Mouse (Mus musculus): ENCODE results near the gene Vps51. TPM values are rescaled to one million over a fixed set of nuclear protein-coding genes. Genes with fewer than 3 reads are reported as not detected.

Vps51 gene
- total and polyA plus RNA-seq, 3 experiments: 57.1 to 64.4 (median 60.0) TPM

Small RNAs within 50 kb of the gene (microRNA-seq; reads per million reads assigned to microRNA genes)
- 0.88 to 2.5 reads per million in 2 experiments for gene Mir6988

Other genes with a start within 250 kb of the Vps51 start
- 10 to 100 TPM; 41.2 to 51.4 TPM for gene Frmd8, start 202.0 kb downstream of the Vps51 start, total RNA-seq (2021)
- gene Frmd8, start 202.0 kb downstream of the Vps51 start, polyA plus RNA-seq (2012; rRNA removed): 27.8 and 36.4 TPM in 2 replicates
- gene Slc25a45, start 199.4 kb downstream of the Vps51 start, total RNA-seq (2021): 10 to 100 TPM; 15.5 to 36.2 TPM
- gene Slc25a45, start 199.4 kb downstream of the Vps51 start, polyA plus RNA-seq (2012; rRNA removed): 42.4 and 44.6 TPM in 2 replicates
- 1 to 10 TPM; 1.0 to 1.1 TPM for gene Tigd3, start 183.1 kb downstream of the Vps51 start, total RNA-seq (2021)
- 0.48 and 0.53 TPM in 2 replicates for gene Tigd3, start 183.1 kb downstream of the Vps51 start, polyA plus RNA-seq (2012; rRNA removed)
- gene Dpf2, start 164.2 kb downstream of the Vps51 start, total RNA-seq (2021): 100 to 1,000 TPM in 1 of 2 experiments, 10 to 100 TPM in 1; 90.6 to 125 TPM
- gene Dpf2, start 164.2 kb downstream of the Vps51 start, polyA plus RNA-seq (2012; rRNA removed): 51.7 and 56.3 TPM in 2 replicates
- 1 to 10 TPM; 5.5 to 8.0 TPM for gene Cdc42ep2, start 152.4 kb downstream of the Vps51 start, total RNA-seq (2021)
- 5.6 and 5.9 TPM in 2 replicates for gene Cdc42ep2, start 152.4 kb downstream of the Vps51 start, polyA plus RNA-seq (2012; rRNA removed)
- gene Pola2, start 113.0 kb downstream of the Vps51 start, total RNA-seq (2021): 10 to 100 TPM; 15.9 to 20.4 TPM
- gene Pola2, start 113.0 kb downstream of the Vps51 start, polyA plus RNA-seq (2012; rRNA removed): 36.0 and 41.0 TPM in 2 replicates
- not detected for gene Slc22a20, start 91.1 kb downstream of the Vps51 start, total RNA-seq (2021)
- gene Slc22a20, start 91.1 kb downstream of the Vps51 start, polyA plus RNA-seq (2012; rRNA removed): not detected in 2 replicates
- gene Capn1, start 61.3 kb downstream of the Vps51 start, total RNA-seq (2021): 10 to 100 TPM; 34.9 to 42.1 TPM
- 34.8 and 37.9 TPM in 2 replicates for gene Capn1, start 61.3 kb downstream of the Vps51 start, polyA plus RNA-seq (2012; rRNA removed)
- 10 to 100 TPM; 54.1 to 71.3 TPM for gene Syvn1, start 30.7 kb downstream of the Vps51 start, total RNA-seq (2021)
- 87.3 and 114 TPM in 2 replicates for gene Syvn1, start 30.7 kb downstream of the Vps51 start, polyA plus RNA-seq (2012; rRNA removed)
- gene Mrpl49, start 19.4 kb downstream of the Vps51 start, total RNA-seq (2021): 10 to 100 TPM; 64.8 to 67.5 TPM
- gene Mrpl49, start 19.4 kb downstream of the Vps51 start, polyA plus RNA-seq (2012; rRNA removed): 15.8 and 17.0 TPM in 2 replicates
- gene Fau, start 19.4 kb downstream of the Vps51 start, total RNA-seq (2021): 1,000 to 10,000 TPM; 1,141 to 1,229 TPM
- gene Fau, start 19.4 kb downstream of the Vps51 start, polyA plus RNA-seq (2012; rRNA removed): 984 and 1,350 TPM in 2 replicates
- 10 to 100 TPM; 24.7 to 37.5 TPM for gene Znhit2, start 16.0 kb downstream of the Vps51 start, total RNA-seq (2021)
- 134 and 152 TPM in 2 replicates for gene Znhit2, start 16.0 kb downstream of the Vps51 start, polyA plus RNA-seq (2012; rRNA removed)
- gene Tm7sf2, start 8.9 kb downstream of the Vps51 start, total RNA-seq (2021): 10 to 100 TPM; 22.0 to 48.3 TPM
- 91.9 and 126 TPM in 2 replicates for gene Tm7sf2, start 8.9 kb downstream of the Vps51 start, polyA plus RNA-seq (2012; rRNA removed)
- gene Tmem262, start 2.8 kb upstream of the Vps51 start, total RNA-seq (2021): not detected
- 1.0 TPM in 1 of 2 replicates, not detected in the other for gene Tmem262, start 2.8 kb upstream of the Vps51 start, polyA plus RNA-seq (2012; rRNA removed)
- not detected for gene Gm28374, start 5.0 kb upstream of the Vps51 start, total RNA-seq (2021)
- gene Gm28374, start 5.0 kb upstream of the Vps51 start, polyA plus RNA-seq (2012; rRNA removed): 0.38 and 0.64 TPM in 2 replicates
- gene Zfpl1, start 7.7 kb upstream of the Vps51 start, total RNA-seq (2021): 10 to 100 TPM; 38.9 to 43.5 TPM
- gene Zfpl1, start 7.7 kb upstream of the Vps51 start, polyA plus RNA-seq (2012; rRNA removed): 91.2 and 122 TPM in 2 replicates
- gene Cdca5, start 7.8 kb upstream of the Vps51 start, total RNA-seq (2021): under 1 TPM; 0.73 to 0.98 TPM
- 0.32 and 0.80 TPM in 2 replicates for gene Cdca5, start 7.8 kb upstream of the Vps51 start, polyA plus RNA-seq (2012; rRNA removed)
- not detected for gene AC131692.1, start 17.2 kb upstream of the Vps51 start, total RNA-seq (2021)
- gene AC131692.1, start 17.2 kb upstream of the Vps51 start, polyA plus RNA-seq (2012; rRNA removed): not detected in 2 replicates
- gene Naaladl1, start 28.6 kb upstream of the Vps51 start, total RNA-seq (2021): not detected
- gene Naaladl1, start 28.6 kb upstream of the Vps51 start, polyA plus RNA-seq (2012; rRNA removed): 0.09 and 0.13 TPM in 2 replicates
- 10 to 100 TPM; 15.7 to 16.5 TPM for gene Sac3d1, start 41.4 kb upstream of the Vps51 start, total RNA-seq (2021)
- 92.6 and 97.2 TPM in 2 replicates for gene Sac3d1, start 41.4 kb upstream of the Vps51 start, polyA plus RNA-seq (2012; rRNA removed)
- 10 to 100 TPM; 27.0 to 28.2 TPM for gene Snx15, start 51.1 kb upstream of the Vps51 start, total RNA-seq (2021)
- 76.8 and 81.1 TPM in 2 replicates for gene Snx15, start 51.1 kb upstream of the Vps51 start, polyA plus RNA-seq (2012; rRNA removed)
- 1 to 10 TPM; 1.8 to 2.6 TPM for gene Batf2, start 63.8 kb upstream of the Vps51 start, total RNA-seq (2021)
- gene Batf2, start 63.8 kb upstream of the Vps51 start, polyA plus RNA-seq (2012; rRNA removed): 5.0 and 6.6 TPM in 2 replicates
- 10 to 100 TPM; 84.1 to 96.5 TPM for gene Arl2, start 64.3 kb upstream of the Vps51 start, total RNA-seq (2021)
- 313 and 329 TPM in 2 replicates for gene Arl2, start 64.3 kb upstream of the Vps51 start, polyA plus RNA-seq (2012; rRNA removed)
- 1 to 10 TPM; 2.4 to 4.1 TPM for gene Majin, start 107.2 kb upstream of the Vps51 start, total RNA-seq (2021)
- gene Majin, start 107.2 kb upstream of the Vps51 start, polyA plus RNA-seq (2012; rRNA removed): 0.56 and 0.72 TPM in 2 replicates
- gene Gpha2, start 149.1 kb upstream of the Vps51 start, total RNA-seq (2021): 10 to 100 TPM; 18.7 to 23.7 TPM
- gene Gpha2, start 149.1 kb upstream of the Vps51 start, polyA plus RNA-seq (2012; rRNA removed): 237 and 302 TPM in 2 replicates
- gene Ppp2r5b, start 158.6 kb upstream of the Vps51 start, total RNA-seq (2021): 100 to 1,000 TPM in 1 of 2 experiments, 10 to 100 TPM in 1; 87.1 to 123 TPM
- gene Ppp2r5b, start 158.6 kb upstream of the Vps51 start, polyA plus RNA-seq (2012; rRNA removed): 247 and 266 TPM in 2 replicates
- gene Atg2a, start 164.4 kb upstream of the Vps51 start, total RNA-seq (2021): 10 to 100 TPM; 31.0 to 36.0 TPM
- 105 and 108 TPM in 2 replicates for gene Atg2a, start 164.4 kb upstream of the Vps51 start, polyA plus RNA-seq (2012; rRNA removed)
- gene Ehd1, start 199.5 kb upstream of the Vps51 start, total RNA-seq (2021): 100 to 1,000 TPM; 129 to 133 TPM
- 470 and 474 TPM in 2 replicates for gene Ehd1, start 199.5 kb upstream of the Vps51 start, polyA plus RNA-seq (2012; rRNA removed)
- gene Cdc42bpg, start 229.2 kb upstream of the Vps51 start, total RNA-seq (2021): 10 to 100 TPM; 14.4 to 24.6 TPM
- 23.7 and 26.6 TPM in 2 replicates for gene Cdc42bpg, start 229.2 kb upstream of the Vps51 start, polyA plus RNA-seq (2012; rRNA removed)